Mouse (Mus musculus) right cerebral cortex, adult 2 months (tissue): ENCODE results near the gene Pramef20.
"Not testable (repeated sequence)": the region's sequence is repeated elsewhere in the genome, so short reads cannot be mapped to it uniquely, and the experiment has no call there.

Source experiments
- DNase-seq, 2 experiments: peaks; one replicate each; pipeline ENCODE4 v3.0.0; 2021 to 2022; ENCODE audit warnings: low spot score in 2 of 2

Pramef20 gene

GRCm38 (mm10) chr4:144377911-144378310 lies at the start of gene Pramef20:
Gene Pramef20, minus strand, starts transcription at chr4:144377933.
- DNase-seq = no peak

GRCm38 (mm10) chr4:144424590-144424989 lies 46.9 kb upstream of the Pramef20 start:
- no peak for DNase-seq

GRCm38 (mm10) chr4:144420644-144421043 lies 42.9 kb upstream of the Pramef20 start:
- no peak for DNase-seq

GRCm38 (mm10) chr4:144408290-144408689 lies 30.6 kb upstream of the Pramef20 start, which contains the start of gene Pramef12:
Gene Pramef12, minus strand, starts transcription at chr4:144408464.
- no peak for DNase-seq

GRCm38 (mm10) chr4:144406261-144406660 lies 28.5 kb upstream of the Pramef20 start:
- no peak for DNase-seq

- DNase-seq = no peak
Measured at GRCm38 (mm10) chr4:144404456-144405086, 26.8 kb upstream of the Pramef20 start.

GRCm38 (mm10) chr4:144402712-144403111 lies 25.0 kb upstream of the Pramef20 start:
- DNase-seq = no peak

- no peak for DNase-seq
Measured at GRCm38 (mm10) chr4:144396316-144396715, 18.6 kb upstream of the Pramef20 start.

GRCm38 (mm10) chr4:144357642-144358041 lies 20.1 kb downstream of the Pramef20 start, which contains the start of gene Gm13119:
Gene Gm13119, plus strand, starts transcription at chr4:144357942.
- DNase-seq = not testable (repeated sequence)

GRCm38 (mm10) chr4:144335856-144336255 lies 41.9 kb downstream of the Pramef20 start:
- not testable (repeated sequence) for DNase-seq

GRCm38 (mm10) chr4:144329949-144330348 lies 47.8 kb downstream of the Pramef20 start, which contains the start of gene Gm13128:
Gene Gm13128, plus strand, starts transcription at chr4:144330249.
- DNase-seq = not testable (repeated sequence)
